Mouse (Mus musculus) lung, postnatal 36 days (tissue): ENCODE results near the gene Ccnd1.
"Not testable (repeated sequence)": the region's sequence is repeated elsewhere in the genome, so short reads cannot be mapped to it uniquely, and the experiment has no call there.

Experiments
- DNase-seq: peaks from one replicate; pipeline ENCODE4 v3.0.0; 2022; ENCODE audit warnings: mixed read lengths

The Ccnd1 gene

GRCm38 (mm10) chr7:144906708-144907397 is 32.9 kb downstream of the Ccnd1 start:
- peak; percentile 51 for DNase-seq

DNA sequence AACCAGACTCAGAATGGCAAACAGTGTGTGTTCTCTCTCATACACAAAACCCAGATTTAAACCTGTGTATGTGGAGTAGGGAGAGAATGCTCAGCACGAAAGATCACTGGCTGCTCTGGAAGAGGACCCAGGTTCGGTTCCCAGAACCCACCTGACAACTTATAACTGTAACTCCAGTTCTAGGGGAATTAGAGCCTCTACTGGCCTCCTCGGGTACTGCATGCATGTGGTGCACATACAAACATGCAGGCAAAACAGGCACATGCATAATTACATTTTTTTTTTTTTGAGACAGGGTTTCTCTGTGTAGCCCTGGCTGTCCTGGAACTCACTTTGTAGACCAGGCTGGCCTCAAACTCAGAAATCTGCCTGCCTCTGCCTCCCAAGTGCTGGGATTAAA is 34.2 kb downstream of the Ccnd1 start:
- not testable (repeated sequence) for DNase-seq

- DNase-seq = no peak
Measured at GRCm38 (mm10) chr7:144898506-144898905, 41.2 kb downstream of the Ccnd1 start.

DNA sequence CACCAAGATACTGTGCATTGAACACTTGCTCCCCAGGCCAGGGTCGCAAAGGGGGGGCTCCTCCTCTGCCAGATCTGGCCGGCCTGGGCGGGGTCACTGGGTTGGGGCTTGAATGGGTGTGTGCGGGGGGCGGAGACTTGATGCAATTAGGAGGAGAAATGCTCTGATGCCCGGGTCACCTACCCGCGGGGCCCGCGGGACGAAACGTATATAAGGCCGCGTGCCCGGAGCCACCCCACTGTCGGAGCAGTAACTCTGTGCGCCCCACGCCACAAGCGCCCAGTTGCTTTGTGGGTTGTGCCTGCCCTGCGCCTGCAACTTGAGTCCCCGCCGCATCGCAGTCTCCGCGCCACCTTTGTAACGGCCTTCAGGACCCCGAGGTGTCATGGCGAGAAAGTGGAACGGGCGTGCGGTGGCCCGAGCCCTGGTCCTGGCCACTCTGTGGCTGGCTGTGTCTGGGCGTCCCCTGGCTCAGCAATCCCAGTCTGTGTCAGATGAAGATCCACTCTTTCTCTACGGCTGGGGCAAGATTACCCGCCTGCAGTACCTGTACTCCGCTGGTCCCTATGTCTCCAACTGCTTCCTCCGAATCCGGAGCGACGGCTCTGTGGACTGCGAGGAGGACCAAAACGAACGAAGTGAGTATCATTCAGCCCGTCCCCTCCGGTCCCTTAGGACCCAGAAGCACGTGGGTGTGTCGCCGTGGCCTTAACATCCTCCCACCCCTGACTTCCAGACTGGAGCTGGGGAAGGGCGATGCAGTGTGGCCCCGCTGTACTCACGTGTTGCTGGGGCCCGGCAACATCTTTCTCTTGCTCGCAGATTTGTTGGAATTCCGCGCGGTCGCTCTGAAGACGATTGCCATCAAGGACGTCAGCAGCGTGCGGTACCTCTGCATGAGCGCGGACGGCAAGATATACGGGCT is 43.2 kb downstream of the Ccnd1 start, which contains the start of gene Fgf15:
TSS of gene Fgf15 (plus strand) at position 238 of the 925 bp plus-strand sequence.
- no peak for DNase-seq

GRCm38 (mm10) chr7:144895305-144896111 is 44.2 kb downstream of the Ccnd1 start:
- peak; percentile 85 for DNase-seq

GRCm38 (mm10) chr7:144894706-144895105 is 45.0 kb downstream of the Ccnd1 start:
- DNase-seq = no peak

DNA sequence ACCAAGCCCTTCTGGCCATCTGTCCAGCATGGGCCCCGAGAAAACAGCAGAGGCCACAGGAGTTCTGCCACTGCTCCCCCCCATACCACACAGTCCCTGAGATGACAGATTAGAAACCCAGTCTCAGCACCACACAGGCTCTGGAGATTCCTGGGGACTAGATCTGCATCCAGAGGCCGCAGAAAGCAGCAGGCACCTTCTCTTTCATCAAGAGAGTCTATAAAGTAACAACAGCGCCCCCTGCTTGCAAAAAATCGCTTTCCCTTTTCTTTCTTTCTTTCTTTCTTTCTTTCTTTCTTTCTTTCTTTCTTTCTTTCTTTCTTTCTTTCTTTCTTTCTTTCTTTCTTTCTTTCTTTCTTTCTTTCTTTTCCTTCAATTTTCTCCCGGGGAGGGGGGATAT is 45.5 kb downstream of the Ccnd1 start:
- peak; percentile 62 for DNase-seq

- no peak for DNase-seq
Measured at GRCm38 (mm10) chr7:144892322-144892721, 47.4 kb downstream of the Ccnd1 start.

GRCm38 (mm10) chr7:144891863-144892262 is 47.9 kb downstream of the Ccnd1 start:
- no peak for DNase-seq

DNA sequence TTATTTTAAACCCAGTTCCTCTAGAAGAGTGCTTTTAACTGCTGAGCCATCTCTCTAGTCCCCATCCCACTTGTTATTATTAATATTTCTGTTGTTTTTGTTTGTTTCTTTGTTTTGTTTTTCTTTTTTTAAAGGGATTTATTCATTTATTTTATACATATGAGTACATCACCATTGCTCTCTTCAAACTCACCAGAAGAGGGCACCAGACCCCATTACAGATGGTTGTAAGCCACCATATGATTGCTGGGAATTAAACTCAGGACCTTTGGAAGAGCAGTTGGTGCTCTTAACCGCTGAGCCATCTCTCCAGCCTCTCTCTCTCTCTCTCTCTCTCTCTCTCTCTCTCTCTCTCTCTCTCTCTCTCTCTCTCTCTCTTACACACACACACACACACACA is 49.1 kb downstream of the Ccnd1 start:
- DNase-seq = not testable (repeated sequence)

GRCm38 (mm10) chr7:144888564-144889299 is 51.0 kb downstream of the Ccnd1 start:
- DNase-seq = peak; percentile 53

DNA sequence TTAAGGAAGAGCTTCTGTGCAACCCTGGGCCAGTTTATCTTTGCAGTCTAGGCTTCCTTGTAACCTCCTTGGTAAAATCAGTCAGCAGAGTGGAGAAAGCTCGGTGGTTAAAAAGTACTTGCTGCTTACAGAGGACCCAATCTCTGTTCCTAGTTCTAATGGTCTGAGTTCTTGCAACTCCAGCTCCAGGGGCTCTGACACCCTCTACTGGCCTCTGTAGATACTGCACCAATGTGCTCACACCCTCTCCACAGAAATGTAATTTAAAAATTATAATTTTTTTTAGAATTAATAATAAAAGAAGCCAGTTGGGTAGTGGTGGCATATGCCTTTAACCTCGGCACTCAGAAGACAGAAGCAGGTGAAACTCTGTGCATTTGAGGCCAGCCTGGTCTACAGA is 52.1 kb downstream of the Ccnd1 start:
- no peak for DNase-seq

DNA sequence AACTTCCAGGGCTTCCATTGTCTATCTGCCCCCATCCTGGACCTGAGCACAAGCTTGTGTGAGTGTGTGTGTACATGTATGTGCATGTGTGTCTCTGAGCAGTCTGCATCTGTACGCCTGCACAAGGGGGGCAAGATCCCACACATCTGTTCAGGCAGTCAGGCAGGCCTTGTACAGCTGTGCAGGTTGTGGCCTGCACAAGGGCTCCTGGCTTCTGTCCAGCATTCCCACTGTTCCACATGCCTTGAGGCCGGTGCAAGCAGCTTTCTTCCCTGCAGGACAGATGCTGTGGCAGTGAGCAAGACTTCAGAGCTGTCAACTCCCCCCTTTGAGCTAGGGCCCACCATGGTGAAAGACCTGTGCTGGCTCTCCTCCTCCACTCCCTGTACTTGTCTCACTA is 56.6 kb downstream of the Ccnd1 start:
- no peak for DNase-seq
